Mouse (Mus musculus): ENCODE results near the gene BC030870.

DNA sequence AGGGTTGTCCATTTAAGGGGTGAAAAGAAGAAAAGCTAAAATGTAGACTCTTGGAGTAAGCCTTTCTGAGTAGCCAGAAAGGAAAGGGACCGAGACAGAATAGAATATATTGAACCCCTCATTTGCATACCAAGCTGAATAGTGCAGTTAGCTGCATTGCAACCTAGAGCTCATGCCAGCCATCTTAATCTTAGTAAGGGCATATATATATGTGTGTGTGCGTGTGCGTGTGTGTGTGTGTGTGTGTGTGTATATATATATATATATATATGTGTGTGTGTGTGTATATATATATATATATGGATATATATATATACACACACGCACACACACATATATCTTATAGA is 60.9 kb downstream of the BC030870 start:
- TF ChIP-seq POLR2A (IDR thresholded peaks at IDR 0.05; ENCODE audit: borderline replicate concordance, extremely low read depth, low read depth, low read length) (no peak), CTCF (IDR thresholded peaks at IDR 0.05; ENCODE audit: insufficient read depth, low read length) (no peak)
